ENCODE assay signal across 22 mouse cellular contexts in genomic region chr9:107354826-107355225, GRCm38 (mm10). TPM values are rescaled to one million over a fixed set of nuclear protein-coding genes. Genes with fewer than 3 reads are reported as not detected.
"Had no signal": no experiment of that assay in that cellular context is flagged by ENCODE, and none has a peak within 500 bp of the region (broad histone marks: within the 10 kb centered on the region; RNA-seq: fewer than 3 reads in every experiment).

No protein-coding gene starts in this region.

- H3K4me3 ChIP-seq: midbrain, embryonic 10.5 days; midbrain, embryonic 12.5 days; myocyte; neural tube, embryonic 13.5 days; neural tube, embryonic 15.5 days had no signal

- H3K27ac ChIP-seq: midbrain, embryonic 10.5 days; midbrain, embryonic 12.5 days; neural tube, embryonic 13.5 days; neural tube, embryonic 15.5 days had no signal

- H3K9me3 ChIP-seq: midbrain, embryonic 10.5 days; midbrain, embryonic 12.5 days; neural tube, embryonic 13.5 days; neural tube, embryonic 15.5 days had no signal

- H3K4me2 ChIP-seq: lung, embryonic 14.5 days; midbrain, embryonic 12.5 days; neural tube, embryonic 13.5 days; neural tube, embryonic 15.5 days had no signal

- DNase-seq: lung, adult 18-20 months; lung, embryonic 14.5 days; lung, postnatal 10 days; lung, postnatal 36 days; midbrain, embryonic 14.5 days; retina, postnatal 1 day; right cerebral cortex, adult 18-20 months; right cerebral cortex, postnatal 25 days; right cerebral cortex, postnatal 4 days; spleen, adult 18-20 months; thymus, adult 18-20 months; thymus, postnatal 14 days; thymus, postnatal 36 days had no signal

- ATAC-seq: midbrain, embryonic 16.5 days had no signal

- H3K9ac ChIP-seq: lung, embryonic 14.5 days; midbrain, embryonic 12.5 days; neural tube, embryonic 13.5 days; neural tube, embryonic 15.5 days had no signal

- H3K4me1 ChIP-seq: midbrain, embryonic 12.5 days; neural tube, embryonic 13.5 days; neural tube, embryonic 15.5 days had no signal

- H3K36me3 ChIP-seq: midbrain, embryonic 10.5 days; midbrain, embryonic 12.5 days; neural tube, embryonic 13.5 days; neural tube, embryonic 15.5 days had no signal

RNA-seq across cellular contexts. Expression of gene 6430571L13Rik, which starts 14.4 kb away (rescaled TPM):
- total RNA-seq: megakaryocyte, adult 5-6 weeks had no signal

RNA-seq across cellular contexts. Expression of gene Cacna2d2, which starts 44.6 kb away (rescaled TPM):
- total RNA-seq: megakaryocyte-erythroid progenitor cell, adult 5-6 weeks had no signal
- polyA plus RNA-seq: liver, embryonic 16.5 days; lung, embryonic 14.5 days had no signal
